In the genomic region with DNA sequence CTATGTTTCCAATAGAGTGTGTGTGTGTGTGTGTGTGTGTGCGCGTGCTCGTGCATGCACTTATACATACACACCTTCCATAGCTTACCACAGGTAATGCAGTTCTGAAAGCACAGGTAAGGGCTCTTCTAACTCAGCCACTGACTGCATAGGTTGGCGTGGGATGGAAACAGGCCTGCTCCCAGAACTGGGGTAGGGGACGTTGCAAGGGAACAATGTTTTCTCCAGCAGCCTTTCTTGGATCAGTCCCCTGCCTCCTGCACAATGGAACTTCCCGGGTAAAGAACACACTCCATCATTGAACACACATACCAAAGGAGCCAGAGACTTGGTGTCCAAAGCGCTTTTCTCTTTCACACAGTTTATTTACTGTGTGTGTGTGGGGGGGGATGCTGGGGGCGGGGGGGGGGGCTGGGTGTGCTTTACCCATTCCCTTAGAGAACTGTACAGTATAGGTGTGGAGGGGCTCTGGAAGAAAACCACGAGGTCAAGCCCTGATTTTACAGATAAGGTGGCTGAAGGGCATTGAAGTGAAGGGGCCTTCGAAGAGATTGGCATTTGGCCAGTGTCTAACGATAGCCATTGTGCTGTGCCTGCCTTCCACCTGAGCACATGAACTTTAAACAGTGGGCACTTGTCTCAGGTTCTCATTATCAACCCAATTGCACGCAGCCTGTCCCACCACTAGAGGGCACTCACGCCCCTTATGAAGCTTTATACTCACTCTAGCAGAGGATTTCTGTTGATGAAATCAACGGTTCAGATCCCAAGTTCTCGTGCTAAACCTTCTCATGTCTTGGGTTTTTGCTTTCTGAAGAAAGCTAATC, we compare ENCODE assay signal across 8 mouse cellular contexts. TPM values are rescaled to one million over a fixed set of nuclear protein-coding genes. Genes with fewer than 3 reads are reported as not detected.
A peak's percentile ranks its signal among the peaks of the same experiment; 100 is the strongest.
DNase-seq lines count a peak whose midpoint lies in the region; ATAC-seq lines count a peak whose summit lies in the region.

No protein-coding gene starts in this region.

- no peaks in the 10 kb centered on the region for H3K9me3 ChIP-seq in hindbrain, embryonic 10.5 days
- no peaks in the 10 kb centered on the region for H3K9me3 ChIP-seq in hindbrain, embryonic 16.5 days (ENCODE audit: control insufficient read depth, low read length)
- no peaks in the 10 kb centered on the region for H3K9me3 ChIP-seq in embryonic facial prominence, embryonic 11.5 days (replicated peaks; ENCODE audit: control insufficient read depth, low read length)
- H3K9me3 ChIP-seq in stomach, embryonic 14.5 days (ENCODE audit: control insufficient read depth, low read depth, low read length) = no peaks in the 10 kb centered on the region

- no peaks in the 10 kb centered on the region for H3K4me1 ChIP-seq in hindbrain, embryonic 10.5 days (replicated peaks)
- no peaks in the 10 kb centered on the region for H3K4me1 ChIP-seq in hindbrain, embryonic 16.5 days (ENCODE audit: control insufficient read depth, insufficient read depth, low read depth, low read length)
- no peaks in the 10 kb centered on the region for H3K4me1 ChIP-seq in embryonic facial prominence, embryonic 11.5 days (ENCODE audit: control insufficient read depth, insufficient read depth, low read length)
- no peaks in the 10 kb centered on the region; the same call in 1 of the 2 replicates for H3K4me1 ChIP-seq in stomach, embryonic 14.5 days (ENCODE audit: control insufficient read depth, insufficient read depth, low read length)

- H3K4me2 ChIP-seq in hindbrain, embryonic 16.5 days (ENCODE audit: low read length) = no peak overlapping the region
- no peak overlapping the region for H3K4me2 ChIP-seq in embryonic facial prominence, embryonic 11.5 days (ENCODE audit: low read depth, low read length)
- H3K4me2 ChIP-seq in stomach, embryonic 14.5 days (replicated peaks; ENCODE audit: low read depth, low read length) = no peak overlapping the region

- WGBS in hindbrain, embryonic 10.5 days = 44% methylated on average over 15 of the region's 15 CpGs
- 42% methylated on average over 15 of the region's 15 CpGs for WGBS in hindbrain, embryonic 16.5 days
- WGBS in embryonic facial prominence, embryonic 11.5 days = 47% methylated on average over 15 of the region's 15 CpGs
- WGBS in stomach, embryonic 14.5 days = 40% methylated on average over 15 of the region's 15 CpGs

- no peak overlapping the region for H3K27ac ChIP-seq in hindbrain, embryonic 10.5 days
- no peak overlapping the region for H3K27ac ChIP-seq in hindbrain, embryonic 16.5 days (ENCODE audit: low read depth, low read length)
- H3K27ac ChIP-seq in embryonic facial prominence, embryonic 11.5 days (replicated peaks; ENCODE audit: low read depth, low read length) = no peak overlapping the region
- no peak overlapping the region for H3K27ac ChIP-seq in stomach, embryonic 14.5 days (ENCODE audit: low read length)

- no peaks in the 10 kb centered on the region for H3K36me3 ChIP-seq in hindbrain, embryonic 10.5 days
- H3K36me3 ChIP-seq in hindbrain, embryonic 16.5 days (ENCODE audit: control insufficient read depth, insufficient read depth, low read length) = no peaks in the 10 kb centered on the region
- H3K36me3 ChIP-seq in embryonic facial prominence, embryonic 11.5 days (replicated peaks; ENCODE audit: control insufficient read depth, insufficient read depth, low read depth, low read length) = no peaks in the 10 kb centered on the region
- no peaks in the 10 kb centered on the region for H3K36me3 ChIP-seq in stomach, embryonic 14.5 days (ENCODE audit: control insufficient read depth, insufficient read depth, low read length)

- H3K27me3 ChIP-seq in hindbrain, embryonic 10.5 days (ENCODE audit: insufficient read depth, poor library complexity, severe bottlenecking) = no peaks in the 10 kb centered on the region; the same call in 1 of the 2 replicates
- no peaks in the 10 kb centered on the region for H3K27me3 ChIP-seq in hindbrain, embryonic 16.5 days (replicated peaks; ENCODE audit: control insufficient read depth, insufficient read depth, low read length)
- no peaks in the 10 kb centered on the region for H3K27me3 ChIP-seq in embryonic facial prominence, embryonic 11.5 days (ENCODE audit: control insufficient read depth, insufficient read depth, low read length)
- H3K27me3 ChIP-seq in stomach, embryonic 14.5 days (ENCODE audit: control insufficient read depth, insufficient read depth, low read length) = no peaks in the 10 kb centered on the region

- H3K4me3 ChIP-seq in hindbrain, embryonic 10.5 days = no peak overlapping the region
- H3K4me3 ChIP-seq in hindbrain, embryonic 16.5 days (ENCODE audit: low read length) = no peak overlapping the region
- no peak overlapping the region for H3K4me3 ChIP-seq in embryonic facial prominence, embryonic 11.5 days (ENCODE audit: low read depth, low read length)
- H3K4me3 ChIP-seq in stomach, embryonic 14.5 days (ENCODE audit: low read depth, low read length) = no peak overlapping the region

- intact Hi-C loops in heart, postnatal 36 days (cut with DNase I) = loop anchor here (1.0 kb wide), 1 partner anchor 91 kb away; no protein-coding TSS in a partner anchor

- no peak for ATAC-seq in hindbrain, embryonic 16.5 days
- ATAC-seq in embryonic facial prominence, embryonic 11.5 days (replicated peaks; ENCODE audit: insufficient number of reproducible peaks, low FRiP score, low TSS enrichment, low read depth) = no peak; the same call in 1 of the 2 replicates
- 0 out of 2 replicates have a peak, but pooled peaks have one; percentile 46 for ATAC-seq in stomach, embryonic 14.5 days (ENCODE audit: insufficient number of reproducible peaks, insufficient read depth, low FRiP score, low read depth)

- DNase-seq in hindbrain, embryonic 10.5 days (ENCODE audit: low spot score) = peak; percentile 66
- peak; percentile 79 for DNase-seq in adrenal gland, postnatal 10 days
- peak; percentile 85 for DNase-seq in embryonic facial prominence, embryonic 11.5 days (ENCODE audit: low spot score)
- peak; percentile 55 to 70 for DNase-seq in heart, postnatal 36 days
- peak; percentile 79 to 82 for DNase-seq in layer of hippocampus, postnatal 10 days (ENCODE audit: low spot score in 2 of 2)
- peak; percentile 87 for DNase-seq in lung, postnatal 36 days

- H3K9ac ChIP-seq in hindbrain, embryonic 16.5 days (ENCODE audit: low read depth, low read length) = no peak overlapping the region
- no peak overlapping the region for H3K9ac ChIP-seq in embryonic facial prominence, embryonic 11.5 days (replicated peaks; ENCODE audit: low read length)
- no peak overlapping the region for H3K9ac ChIP-seq in stomach, embryonic 14.5 days (replicated peaks; ENCODE audit: low read depth, low read length)

RNA-seq across cellular contexts. Expression of gene C2cd4b, which starts 48.0 kb away (rescaled TPM):
- 0.12 and 0.30 TPM in 2 replicates for polyA plus RNA-seq in hindbrain, embryonic 10.5 days (2016; fragmentation: Nextera tagmentation; extraction: Ambion mirVana)
- 0.34 and 0.39 TPM in 2 replicates for polyA plus RNA-seq in hindbrain, embryonic 16.5 days (2015; fragmentation: Nextera tagmentation; extraction: Ambion mirVana)
- 1 to 10 TPM; 1.5 to 1.9 TPM for total RNA-seq in adrenal gland, postnatal 10 days (2021)
- polyA plus RNA-seq in embryonic facial prominence, embryonic 11.5 days (2014; fragmentation: Nextera tagmentation; extraction: Ambion mirVana) = not detected in 2 replicates
- total RNA-seq in heart, postnatal 36 days (2021) = 1 to 10 TPM; 1.2 to 1.4 TPM
- 1 to 10 TPM; 2.0 to 2.3 TPM for total RNA-seq in layer of hippocampus, postnatal 10 days (2021)
- polyA plus RNA-seq in stomach, embryonic 14.5 days (2014; fragmentation: Nextera tagmentation; extraction: Ambion mirVana) = 0.42 and 0.48 TPM in 2 replicates
